In genomic region chr2:165861683-165862594, GRCm38 (mm10) we compare ENCODE assay signal across 11 mouse cellular contexts. TPM values are rescaled to one million over a fixed set of nuclear protein-coding genes. Genes with fewer than 3 reads are reported as not detected.
DNase-seq lines count a peak whose midpoint lies in the region; ATAC-seq and TF ChIP-seq lines count a peak whose summit lies in the region.
"Had no signal": no experiment of that assay in that cellular context is flagged by ENCODE, and none has a peak within 500 bp of the region (broad histone marks: within the 10 kb centered on the region; RNA-seq: fewer than 3 reads in every experiment).

No protein-coding gene starts in this region.

- 0 out of 2 replicates have a peak, but pooled peaks cover 7% of the 10 kb centered on the region for H3K36me3 ChIP-seq in embryonic facial prominence, embryonic 12.5 days
- H3K36me3 ChIP-seq in limb, embryonic 14.5 days (ENCODE audit: control insufficient read depth, insufficient read depth, low read length), result peaks cover 5% of the 10 kb centered on the region; the same call in 1 of the 2 replicates
- H3K36me3 ChIP-seq in stomach, embryonic 16.5 days (ENCODE audit: control insufficient read depth, insufficient read depth, low read length), result no peaks in the 10 kb centered on the region

- intact Hi-C loops in left cerebral cortex, adult 2 months (cut with DNase I), result no loop called here
- intact Hi-C loops in left cerebral cortex, postnatal 14 days (cut with DNase I), result no loop called here

- H3K9me3 ChIP-seq in embryonic facial prominence, embryonic 12.5 days, result no peaks in the 10 kb centered on the region
- H3K9me3 ChIP-seq in limb, embryonic 14.5 days (ENCODE audit: control insufficient read depth, low read length), result no peaks in the 10 kb centered on the region
- no peaks in the 10 kb centered on the region for H3K9me3 ChIP-seq in stomach, embryonic 16.5 days (replicated peaks; ENCODE audit: control insufficient read depth, low read length)
- H3K9me3 ChIP-seq: stomach, embryonic 15.5 days had no signal

- no peak overlapping the region for H3K9ac ChIP-seq in embryonic facial prominence, embryonic 12.5 days
- no peak overlapping the region for H3K9ac ChIP-seq in limb, embryonic 14.5 days (ENCODE audit: low read depth, low read length, severe bottlenecking)
- no peak overlapping the region; the same call in 1 of the 2 replicates for H3K9ac ChIP-seq in stomach, embryonic 16.5 days (ENCODE audit: low read length)
- H3K9ac ChIP-seq: stomach, embryonic 15.5 days had no signal

- TF ChIP-seq POLR2A in limb, embryonic 14.5 days (IDR thresholded peaks at IDR 0.05; ENCODE audit: borderline replicate concordance, extremely low read depth, insufficient read depth, insufficient read length), result no peak

- H3K4me2 ChIP-seq in embryonic facial prominence, embryonic 12.5 days (replicated peaks), result no peak overlapping the region
- no peak overlapping the region for H3K4me2 ChIP-seq in limb, embryonic 14.5 days (replicated peaks; ENCODE audit: low read depth, low read length, severe bottlenecking)
- no peak overlapping the region for H3K4me2 ChIP-seq in stomach, embryonic 16.5 days (ENCODE audit: low read depth, low read length)
- H3K4me2 ChIP-seq: stomach, embryonic 15.5 days had no signal

- 73% methylated on average over 26 of the region's 26 CpGs for WGBS in embryonic facial prominence, embryonic 12.5 days
- 77% methylated on average over 26 of the region's 26 CpGs for WGBS in limb, embryonic 14.5 days
- WGBS in stomach, embryonic 16.5 days, result 81% methylated on average over 26 of the region's 26 CpGs

- no peak for ATAC-seq in embryonic facial prominence, embryonic 12.5 days (ENCODE audit: insufficient number of reproducible peaks, insufficient read depth, low FRiP score, low TSS enrichment)
- ATAC-seq in limb, embryonic 14.5 days (ENCODE audit: low FRiP score, low read depth), result peak; percentile 60; the same call in 1 of the 2 replicates
- no peak for ATAC-seq in stomach, embryonic 16.5 days (ENCODE audit: insufficient read depth, low FRiP score)
- ATAC-seq: Patski had no signal

- H3K4me1 ChIP-seq in embryonic facial prominence, embryonic 12.5 days, result peaks cover 69% of the 10 kb centered on the region
- H3K4me1 ChIP-seq in limb, embryonic 14.5 days (ENCODE audit: control insufficient read depth, insufficient read depth, low read length), result peaks cover 34% of the 10 kb centered on the region
- peaks cover 53% of the 10 kb centered on the region for H3K4me1 ChIP-seq in stomach, embryonic 16.5 days (ENCODE audit: control insufficient read depth, insufficient read depth, low read length)

- TF ChIP-seq CTCF in left cerebral cortex, adult 2 months (IDR thresholded peaks at IDR 0.05), result no peak

- no peak overlapping the region for H3K4me3 ChIP-seq in left cerebral cortex, adult 2 months
- no peak overlapping the region for H3K4me3 ChIP-seq in embryonic facial prominence, embryonic 12.5 days
- H3K4me3 ChIP-seq in limb, embryonic 14.5 days (replicated peaks; ENCODE audit: low read length), result no peak overlapping the region
- H3K4me3 ChIP-seq in stomach, embryonic 16.5 days (replicated peaks; ENCODE audit: low read length), result no peak overlapping the region
- H3K4me3 ChIP-seq: stomach, embryonic 15.5 days had no signal

- no peaks in the 10 kb centered on the region for H3K27me3 ChIP-seq in embryonic facial prominence, embryonic 12.5 days
- H3K27me3 ChIP-seq in limb, embryonic 14.5 days (ENCODE audit: control insufficient read depth, insufficient read depth, low read length), result no peaks in the 10 kb centered on the region
- no peaks in the 10 kb centered on the region for H3K27me3 ChIP-seq in stomach, embryonic 16.5 days (ENCODE audit: control insufficient read depth, insufficient read depth, low read length)
- H3K27me3 ChIP-seq: Patski; stomach, embryonic 15.5 days had no signal

- no peak for DNase-seq in left cerebral cortex, adult 2 months (ENCODE audit: extremely low spot score in 1 of 2, low spot score in 2 of 2)
- no peak for DNase-seq in left cerebral cortex, postnatal 14 days (ENCODE audit: low spot score in 2 of 2)
- DNase-seq in limb, embryonic 14.5 days (ENCODE audit: low spot score), result no peak
- DNase-seq in Muller cell, postnatal 12 days (ENCODE audit: inconsistent ontology term), result no peak
- DNase-seq in adrenal gland, adult 2 months, result no peak
- no peak for DNase-seq in lung, adult 18-20 months
- DNase-seq: heart, postnatal 36 days had no signal

- peak overlapping the region; percentile 42 for H3K27ac ChIP-seq in left cerebral cortex, adult 2 months
- H3K27ac ChIP-seq in embryonic facial prominence, embryonic 12.5 days, result peak overlapping the region; percentile 48; the same call in 1 of the 2 replicates
- no peak overlapping the region for H3K27ac ChIP-seq in limb, embryonic 14.5 days (replicated peaks; ENCODE audit: low read depth, low read length)
- H3K27ac ChIP-seq in stomach, embryonic 16.5 days (ENCODE audit: low read length), result peak overlapping the region; percentile 27; the same call in 1 of the 2 replicates
- H3K27ac ChIP-seq: stomach, embryonic 15.5 days had no signal

RNA-seq across cellular contexts. Expression of gene Zmynd8, which starts 36.9 kb away (rescaled TPM):
- total RNA-seq in left cerebral cortex, adult 2 months (2021), result 100 to 1,000 TPM; 182 to 188 TPM
- 100 to 1,000 TPM; 130 to 171 TPM for total RNA-seq in left cerebral cortex, postnatal 14 days (2021)
- 58.9 and 64.2 TPM in 2 replicates for polyA plus RNA-seq in embryonic facial prominence, embryonic 12.5 days (2016; fragmentation: Nextera tagmentation; extraction: Ambion mirVana)
- polyA plus RNA-seq in limb, embryonic 14.5 days (2012; rRNA removed), result 47.6 and 49.5 TPM in 2 replicates
- 30.2 and 39.8 TPM in 2 replicates for polyA plus RNA-seq in limb, embryonic 14.5 days (2014; fragmentation: Nextera tagmentation; extraction: Ambion mirVana)
- 45.1 and 45.3 TPM in 2 replicates for polyA plus RNA-seq in stomach, embryonic 16.5 days (2015; fragmentation: Nextera tagmentation; extraction: Ambion mirVana)
- 10 to 100 TPM; 53.9 to 56.5 TPM for total RNA-seq in adrenal gland, adult 2 months (2021)
- 21.3 and 22.2 TPM in 2 replicates for polyA plus RNA-seq in adrenal gland, adult 2 months (2012; rRNA removed)
